Mouse (Mus musculus): Measurements from ENCODE around the gene Lrp8.

DNA sequence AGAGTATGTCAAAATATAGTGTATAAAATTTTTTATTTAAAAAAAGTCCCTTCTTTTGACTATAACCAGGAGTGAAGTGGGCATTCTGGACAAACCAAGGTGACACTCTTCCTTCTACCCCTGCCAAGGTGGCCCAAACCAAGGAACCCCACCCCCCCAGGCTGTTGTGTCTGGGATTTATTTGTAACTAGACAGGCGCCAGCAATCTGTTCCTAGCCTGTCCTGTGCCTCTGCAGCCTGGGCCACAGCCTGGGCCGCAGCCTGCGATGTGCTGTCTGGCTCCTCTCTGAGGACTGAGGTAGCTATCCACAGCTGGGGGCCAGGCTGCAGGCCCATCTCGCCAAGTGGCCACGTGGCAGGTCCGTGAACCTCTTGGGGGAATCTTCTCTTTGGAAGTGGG is 10.3 kb downstream of the Lrp8 start:
- TF ChIP-seq POLR2A (IDR thresholded peaks at IDR 0.05; ENCODE audit: extremely low read depth, insufficient read depth, low read length), result no peak
- TF ChIP-seq CTCF (IDR thresholded peaks at IDR 0.05; ENCODE audit: low read depth, low read length), result no peak

Data from liver, adult 2 months (tissue).